Mouse (Mus musculus) cerebellum, postnatal 4 days (tissue): ENCODE results near the gene Rnf180.

Experiments used
- DNase-seq, 2 experiments: peaks; one replicate each; pipeline ENCODE4 v3.0.0; 2022; ENCODE audit warnings: low spot score in 2 of 2, mixed read lengths in 1 of 2

The Rnf180 gene

GRCm38 (mm10) chr13:105132370-105132769 is 162.2 kb downstream of the Rnf180 start:
- no peak for DNase-seq

- no peak for DNase-seq
Observed at GRCm38 (mm10) chr13:105130080-105130479, 164.5 kb downstream of the Rnf180 start.

GRCm38 (mm10) chr13:105122092-105122491 is 172.5 kb downstream of the Rnf180 start:
- no peak for DNase-seq

GRCm38 (mm10) chr13:105121617-105122016 is 173.0 kb downstream of the Rnf180 start:
- no peak for DNase-seq

GRCm38 (mm10) chr13:105111599-105111998 is 183.0 kb downstream of the Rnf180 start:
- no peak for DNase-seq

GRCm38 (mm10) chr13:105104385-105104784 is 190.2 kb downstream of the Rnf180 start:
- no peak for DNase-seq

- no peak for DNase-seq
Observed at GRCm38 (mm10) chr13:105100705-105101104, 193.9 kb downstream of the Rnf180 start.

- DNase-seq, result no peak
Observed at GRCm38 (mm10) chr13:105096316-105096715, 198.3 kb downstream of the Rnf180 start.

- DNase-seq, result no peak
Observed at GRCm38 (mm10) chr13:105089276-105089675, 205.3 kb downstream of the Rnf180 start.

- DNase-seq, result no peak
Observed at GRCm38 (mm10) chr13:105081862-105082261, 212.8 kb downstream of the Rnf180 start, which contains the start of gene 4933425L06Rik. Gene 4933425L06Rik (plus strand): TSS chr13:105082122.
